Mouse (Mus musculus): ENCODE data around the gene Ltb4r2. TPM values are rescaled to one million over a fixed set of nuclear protein-coding genes. Genes with fewer than 3 reads are reported as not detected.

The Ltb4r2 gene
- total and polyA plus RNA-seq, 2 experiments from 2014 or later, result 0.16 to 0.78 TPM

DNA sequence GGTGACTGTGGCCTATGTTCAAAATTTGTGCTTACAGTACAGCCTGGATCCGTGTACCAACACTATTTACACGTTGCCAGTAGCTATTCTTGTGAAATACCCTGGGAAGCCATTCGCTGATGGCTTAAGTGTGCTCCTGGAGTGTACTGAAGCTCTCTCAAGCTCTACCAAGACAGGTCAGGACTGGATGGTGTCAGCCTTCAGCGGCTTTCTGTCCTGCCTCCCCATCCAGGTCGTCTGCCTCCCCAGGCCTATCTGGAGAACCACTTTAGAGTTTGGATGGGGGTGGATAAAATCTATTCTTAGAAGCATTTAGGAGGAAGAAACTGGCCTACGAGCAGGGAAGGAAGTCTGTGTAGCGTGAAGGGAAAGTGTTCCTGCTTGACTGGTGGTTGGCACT lies 1.9 kb downstream of the Ltb4r2 start:
- peaks cover 10% of the 10 kb centered on the region; the same call in 1 of the 2 replicates for H3K4me1 ChIP-seq (ENCODE audit: insufficient read depth, low read length)
- no peaks in the 10 kb centered on the region for H3K9me3 ChIP-seq (ENCODE audit: low read length)
- H3K9ac ChIP-seq (replicated peaks; ENCODE audit: low read length), result no peak overlapping the region
- TF ChIP-seq CTCF (IDR thresholded peaks at IDR 0.05; ENCODE audit: low read depth), result no peak
- no peak overlapping the region for H3K27ac ChIP-seq
- H3K36me3 ChIP-seq (ENCODE audit: insufficient read depth, low read length), result no peaks in the 10 kb centered on the region
- ATAC-seq (no peak), DNase-seq (ENCODE audit: low spot score) (no peak)
- 64% methylated on average over 7 of the region's 7 CpGs for WGBS
- H3K27me3 ChIP-seq (ENCODE audit: insufficient read depth, low read length), result peaks cover 6% of the 10 kb centered on the region
- H3K4me2 ChIP-seq (ENCODE audit: low read depth, low read length), result peak overlapping the region; percentile 86; the same call in 1 of the 2 replicates
- H3K4me3 ChIP-seq (ENCODE audit: low read length), result no peak overlapping the region

DNA sequence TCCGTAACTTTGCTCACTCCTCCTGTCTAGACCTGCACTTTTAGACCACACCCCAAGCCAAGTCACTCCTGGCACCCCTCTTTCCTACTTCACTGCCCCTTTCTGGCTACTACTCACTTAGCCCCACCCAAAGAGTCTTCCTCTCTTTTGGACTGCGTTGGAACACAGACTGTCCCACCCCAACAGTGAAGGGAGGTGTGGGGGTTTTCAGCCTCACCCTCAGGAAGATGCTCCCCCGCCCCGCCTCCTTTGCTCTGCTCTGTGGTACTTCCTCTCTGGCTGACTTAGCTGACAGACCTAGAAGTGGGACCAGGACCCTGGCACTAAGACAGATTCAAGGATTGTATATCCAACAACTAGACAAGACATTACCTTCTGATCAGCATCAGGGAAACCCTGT lies 4.5 kb downstream of the Ltb4r2 start, which contains the start of gene Ltb4r1:
TSS of gene Ltb4r1 (plus strand) at position 267 of the 400 bp plus-strand sequence.
- Histone ChIP-seq H3K4me1 (ENCODE audit: insufficient read depth, low read length) (peaks cover 10% of the 10 kb centered on the region; the same call in 1 of the 2 replicates), H3K4me2 (ENCODE audit: low read depth, low read length) (no peak within 1 kb of the TSS), H3K9me3 (ENCODE audit: low read length) (no peaks in the 10 kb centered on the region), H3K4me3 (ENCODE audit: low read length) (no peak within 1 kb of the TSS), H3K9ac (replicated peaks; ENCODE audit: low read length) (no peak within 1 kb of the TSS), H3K27ac (no peak within 1 kb of the TSS), H3K27me3 (ENCODE audit: insufficient read depth, low read length) (peaks cover 16% of the 10 kb centered on the region), H3K36me3 (ENCODE audit: insufficient read depth, low read length) (no peaks in the 10 kb centered on the region)
- ATAC-seq (no peak), DNase-seq (ENCODE audit: low spot score) (no peak)
- 73% methylated on average over 4 of the region's 4 CpGs for whole genome bisulfite sequencing
- TF ChIP-seq CTCF (IDR thresholded peaks at IDR 0.05; ENCODE audit: low read depth), result no peak

DNA sequence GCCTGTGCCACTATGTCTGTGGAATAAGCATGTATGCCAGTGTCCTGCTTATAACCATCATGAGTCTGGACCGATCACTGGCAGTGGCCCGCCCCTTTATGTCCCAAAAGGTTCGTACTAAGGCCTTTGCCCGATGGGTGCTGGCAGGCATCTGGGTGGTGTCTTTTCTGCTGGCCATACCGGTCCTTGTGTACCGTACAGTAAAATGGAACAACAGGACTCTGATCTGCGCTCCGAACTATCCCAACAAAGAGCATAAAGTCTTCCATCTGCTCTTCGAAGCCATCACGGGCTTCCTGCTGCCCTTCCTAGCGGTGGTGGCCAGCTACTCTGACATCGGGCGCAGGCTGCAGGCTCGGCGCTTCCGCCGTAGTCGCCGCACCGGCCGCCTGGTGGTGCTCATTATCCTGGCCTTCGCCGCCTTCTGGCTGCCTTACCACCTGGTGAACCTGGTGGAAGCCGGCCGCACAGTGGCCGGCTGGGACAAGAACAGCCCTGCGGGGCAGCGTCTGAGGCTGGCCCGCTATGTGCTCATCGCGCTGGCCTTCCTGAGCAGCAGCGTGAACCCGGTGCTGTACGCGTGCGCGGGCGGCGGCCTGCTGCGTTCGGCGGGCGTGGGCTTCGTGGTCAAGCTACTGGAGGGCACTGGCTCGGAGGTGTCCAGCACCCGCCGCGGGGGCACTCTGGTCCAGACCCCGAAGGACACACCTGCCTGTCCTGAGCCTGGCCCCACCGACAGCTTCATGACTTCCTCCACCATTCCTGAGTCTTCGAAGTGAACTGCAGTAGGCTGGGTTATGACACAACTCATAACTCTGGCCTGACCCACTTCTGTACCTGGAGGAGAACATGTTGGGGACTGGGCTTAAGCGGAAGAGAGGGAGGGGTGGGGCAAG lies 6.5 kb downstream of the Ltb4r2 start:
- peak overlapping the region; percentile 48 for H3K9ac ChIP-seq (replicated peaks; ENCODE audit: low read length)
- ATAC-seq, result peak; percentile 80
- 13% methylated on average over 52 of the region's 52 CpGs for WGBS
- peak; percentile 74 for DNase-seq (ENCODE audit: low spot score)
- H3K36me3 ChIP-seq (ENCODE audit: insufficient read depth, low read length), result no peaks in the 10 kb centered on the region
- H3K9me3 ChIP-seq (ENCODE audit: low read length), result no peaks in the 10 kb centered on the region
- peak; percentile 69 for TF ChIP-seq CTCF (IDR thresholded peaks at IDR 0.05; ENCODE audit: low read depth)
- peak overlapping the region; percentile 64 for H3K4me2 ChIP-seq (ENCODE audit: low read depth, low read length)
- H3K27me3 ChIP-seq (ENCODE audit: insufficient read depth, low read length), result peaks cover 16% of the 10 kb centered on the region
- H3K4me1 ChIP-seq (ENCODE audit: insufficient read depth, low read length), result peaks cover 5% of the 10 kb centered on the region; the same call in 1 of the 2 replicates
- H3K4me3 ChIP-seq (ENCODE audit: low read length), result peak overlapping the region; percentile 35
- H3K27ac ChIP-seq, result 0 out of 2 replicates have a peak overlapping the region, but pooled peaks have one; percentile 26

DNA sequence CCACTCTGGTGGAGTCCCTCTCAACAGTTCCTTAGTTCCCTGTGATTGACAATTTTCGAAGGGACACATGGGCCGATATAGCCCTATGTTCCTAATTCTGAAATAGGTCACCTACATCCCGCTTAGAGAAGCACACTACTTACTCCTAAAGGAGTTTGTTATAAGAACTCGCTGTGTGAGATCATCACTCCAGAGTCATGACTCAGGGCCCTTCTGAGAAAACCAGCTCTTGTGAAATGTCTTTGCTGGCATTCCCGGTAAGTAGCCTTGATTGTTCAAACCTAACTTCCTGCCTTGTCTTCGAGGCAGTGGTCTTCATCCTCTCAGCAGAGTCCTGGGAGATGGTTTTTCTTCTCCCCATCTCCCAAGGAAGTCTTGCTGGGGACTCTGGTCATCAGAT lies 7.3 kb downstream of the Ltb4r2 start:
- Histone ChIP-seq H3K36me3 (ENCODE audit: insufficient read depth, low read length) (no peaks in the 10 kb centered on the region), H3K9me3 (ENCODE audit: low read length) (no peaks in the 10 kb centered on the region), H3K4me1 (ENCODE audit: insufficient read depth, low read length) (peaks cover 3% of the 10 kb centered on the region; the same call in 1 of the 2 replicates), H3K9ac (replicated peaks; ENCODE audit: low read length) (no peak overlapping the region), H3K4me3 (ENCODE audit: low read length) (no peak overlapping the region), H3K27me3 (ENCODE audit: insufficient read depth, low read length) (peaks cover 16% of the 10 kb centered on the region; the same call in 1 of the 2 replicates), H3K4me2 (ENCODE audit: low read depth, low read length) (no peak overlapping the region; the same call in 1 of the 2 replicates), H3K27ac (no peak overlapping the region)
- DNase-seq (ENCODE audit: low spot score) (no peak), ATAC-seq (no peak)
- TF ChIP-seq CTCF (IDR thresholded peaks at IDR 0.05; ENCODE audit: low read depth), result no peak
- WGBS, result 88% methylated on average over 6 of the region's 6 CpGs

DNA sequence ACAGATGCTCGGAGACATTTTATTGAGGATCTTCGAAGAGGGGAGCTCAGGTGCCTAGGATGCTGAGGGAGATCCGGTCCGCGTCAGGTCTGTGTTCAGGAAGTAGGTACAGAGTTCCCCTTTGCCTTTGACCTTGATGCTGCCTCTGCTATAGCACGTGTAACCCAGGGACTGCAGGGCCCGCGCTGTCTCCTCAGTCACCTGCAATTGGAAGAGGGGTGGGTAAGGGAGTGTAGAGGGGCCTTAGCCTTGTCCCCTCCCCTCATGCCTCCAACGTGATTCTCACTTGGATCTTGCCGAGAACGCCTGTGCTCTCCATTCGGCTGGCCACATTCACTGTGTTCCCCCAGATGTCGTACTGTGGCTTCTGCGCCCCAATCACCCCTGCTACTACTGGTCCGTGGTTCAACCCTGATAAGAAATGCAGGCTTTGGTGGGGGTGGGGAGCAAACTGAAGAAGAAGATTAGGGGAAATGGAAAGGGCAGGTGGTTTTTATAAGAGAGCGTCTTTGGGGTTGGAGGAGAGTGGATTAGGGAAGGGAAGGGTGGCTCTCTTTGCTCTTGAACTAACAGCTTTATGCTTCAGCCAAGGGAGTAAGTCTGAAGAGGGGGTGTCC lies 8.0 kb downstream of the Ltb4r2 start:
- Histone ChIP-seq H3K36me3 (ENCODE audit: insufficient read depth, low read length) (no peaks in the 10 kb centered on the region), H3K9me3 (ENCODE audit: low read length) (no peaks in the 10 kb centered on the region), H3K9ac (replicated peaks; ENCODE audit: low read length) (no peak overlapping the region), H3K27me3 (ENCODE audit: insufficient read depth, low read length) (peaks cover 14% of the 10 kb centered on the region; the same call in 1 of the 2 replicates), H3K27ac (no peak overlapping the region), H3K4me3 (ENCODE audit: low read length) (no peak overlapping the region), H3K4me1 (ENCODE audit: insufficient read depth, low read length) (peaks cover 3% of the 10 kb centered on the region; the same call in 1 of the 2 replicates), H3K4me2 (ENCODE audit: low read depth, low read length) (no peak overlapping the region)
- ATAC-seq (no peak), DNase-seq (ENCODE audit: low spot score) (no peak)
- TF ChIP-seq CTCF (IDR thresholded peaks at IDR 0.05; ENCODE audit: low read depth), result no peak
- WGBS, result 79% methylated on average over 16 of the region's 16 CpGs

DNA sequence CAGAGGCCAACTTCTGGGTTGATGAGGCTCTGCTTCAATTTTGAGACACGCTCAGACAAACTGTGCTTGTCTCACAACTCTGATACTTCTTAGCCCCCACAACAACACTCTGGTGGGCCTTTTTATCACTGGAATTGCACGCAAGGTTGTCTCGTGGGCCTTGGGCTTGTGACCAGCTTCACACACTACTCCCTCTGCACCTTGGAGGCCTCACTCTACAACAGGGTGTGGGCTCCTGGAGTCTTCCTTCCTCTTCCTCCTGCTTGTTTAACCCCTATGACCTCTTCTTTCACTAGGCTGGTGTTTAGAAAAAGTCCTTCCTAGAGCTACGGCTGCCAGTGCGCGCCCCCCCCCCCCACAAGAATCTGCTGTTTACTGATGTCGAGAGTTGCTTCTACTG lies 15.5 kb downstream of the Ltb4r2 start:
- Histone ChIP-seq H3K4me1 (ENCODE audit: insufficient read depth, low read length) (no peaks in the 10 kb centered on the region), H3K27me3 (ENCODE audit: insufficient read depth, low read length) (peaks cover 3% of the 10 kb centered on the region), H3K9ac (replicated peaks; ENCODE audit: low read length) (no peak overlapping the region), H3K4me2 (ENCODE audit: low read depth, low read length) (no peak overlapping the region), H3K9me3 (ENCODE audit: low read length) (no peaks in the 10 kb centered on the region), H3K4me3 (ENCODE audit: low read length) (no peak overlapping the region), H3K36me3 (ENCODE audit: insufficient read depth, low read length) (no peaks in the 10 kb centered on the region), H3K27ac (no peak overlapping the region)
- no peak for ATAC-seq
- no peak for DNase-seq (ENCODE audit: low spot score)
- no peak for TF ChIP-seq CTCF (IDR thresholded peaks at IDR 0.05; ENCODE audit: low read depth)
- 76% methylated on average over 7 of the region's 7 CpGs for WGBS

Data from hindbrain, postnatal 0 days (tissue).